Mouse (Mus musculus): Measurements from ENCODE around the gene Gm10310. TPM values are rescaled to one million over a fixed set of nuclear protein-coding genes. Genes with fewer than 3 reads are reported as not detected.

Gm10310 gene
- polyA plus RNA-seq, 1 experiment from 2014 or later, result not detected

Other genes starting within 250 kb of the Gm10310 start
- gene Olfr806, start 243.1 kb downstream of the Gm10310 start, polyA plus RNA-seq (2015; fragmentation: Nextera tagmentation; extraction: Ambion mirVana), result not detected in 2 replicates
- not detected in 2 replicates for gene Olfr807, start 227.3 kb downstream of the Gm10310 start, polyA plus RNA-seq (2015; fragmentation: Nextera tagmentation; extraction: Ambion mirVana)
- gene Olfr808, start 219.6 kb downstream of the Gm10310 start, polyA plus RNA-seq (2015; fragmentation: Nextera tagmentation; extraction: Ambion mirVana), result not detected in 2 replicates
- gene Olfr809, start 210.4 kb downstream of the Gm10310 start, polyA plus RNA-seq (2015; fragmentation: Nextera tagmentation; extraction: Ambion mirVana), result not detected in 2 replicates
- not detected in 2 replicates for gene Olfr810, start 190.1 kb downstream of the Gm10310 start, polyA plus RNA-seq (2015; fragmentation: Nextera tagmentation; extraction: Ambion mirVana)
- gene Olfr811, start 180.7 kb downstream of the Gm10310 start, polyA plus RNA-seq (2015; fragmentation: Nextera tagmentation; extraction: Ambion mirVana), result not detected in 2 replicates
- not detected in 2 replicates for gene Olfr812, start 139.0 kb downstream of the Gm10310 start, polyA plus RNA-seq (2015; fragmentation: Nextera tagmentation; extraction: Ambion mirVana)
- not detected in 2 replicates for gene Olfr813, start 129.7 kb downstream of the Gm10310 start, polyA plus RNA-seq (2015; fragmentation: Nextera tagmentation; extraction: Ambion mirVana)
- gene Olfr814, start 105.2 kb downstream of the Gm10310 start, polyA plus RNA-seq (2015; fragmentation: Nextera tagmentation; extraction: Ambion mirVana), result not detected in 2 replicates
- not detected in 2 replicates for gene Olfr815, start 79.2 kb downstream of the Gm10310 start, polyA plus RNA-seq (2015; fragmentation: Nextera tagmentation; extraction: Ambion mirVana)
- not detected in 2 replicates for gene Olfr816, start 69.5 kb downstream of the Gm10310 start, polyA plus RNA-seq (2015; fragmentation: Nextera tagmentation; extraction: Ambion mirVana)
- gene Olfr818, start 36.0 kb downstream of the Gm10310 start, polyA plus RNA-seq (2015; fragmentation: Nextera tagmentation; extraction: Ambion mirVana), result not detected in 2 replicates
- gene Olfr819, start 17.8 kb downstream of the Gm10310 start, polyA plus RNA-seq (2015; fragmentation: Nextera tagmentation; extraction: Ambion mirVana), result not detected in 2 replicates
- gene Olfr247, start 8.9 kb downstream of the Gm10310 start, polyA plus RNA-seq (2015; fragmentation: Nextera tagmentation; extraction: Ambion mirVana), result not detected in 2 replicates
- gene Olfr820, start 27.6 kb upstream of the Gm10310 start, polyA plus RNA-seq (2015; fragmentation: Nextera tagmentation; extraction: Ambion mirVana), result not detected in 2 replicates
- gene Olfr821, start 45.3 kb upstream of the Gm10310 start, polyA plus RNA-seq (2015; fragmentation: Nextera tagmentation; extraction: Ambion mirVana), result not detected in 2 replicates
- gene Olfr822, start 86.1 kb upstream of the Gm10310 start, polyA plus RNA-seq (2015; fragmentation: Nextera tagmentation; extraction: Ambion mirVana), result not detected in 2 replicates
- gene Olfr823, start 130.3 kb upstream of the Gm10310 start, polyA plus RNA-seq (2015; fragmentation: Nextera tagmentation; extraction: Ambion mirVana), result not detected in 2 replicates
- gene Olfr824, start 144.9 kb upstream of the Gm10310 start, polyA plus RNA-seq (2015; fragmentation: Nextera tagmentation; extraction: Ambion mirVana), result not detected in 2 replicates
- not detected in 2 replicates for gene Olfr825, start 181.7 kb upstream of the Gm10310 start, polyA plus RNA-seq (2015; fragmentation: Nextera tagmentation; extraction: Ambion mirVana)
- not detected in 2 replicates for gene Olfr826, start 199.1 kb upstream of the Gm10310 start, polyA plus RNA-seq (2015; fragmentation: Nextera tagmentation; extraction: Ambion mirVana)
- gene Olfr827, start 229.3 kb upstream of the Gm10310 start, polyA plus RNA-seq (2015; fragmentation: Nextera tagmentation; extraction: Ambion mirVana), result not detected in 2 replicates